Mouse (Mus musculus): Measurements from ENCODE around the gene Uimc1. TPM values are rescaled to one million over a fixed set of nuclear protein-coding genes. Genes with fewer than 3 reads are reported as not detected.

Uimc1 gene
- polyA plus RNA-seq, 1 experiment = 17.2 TPM

DNA sequence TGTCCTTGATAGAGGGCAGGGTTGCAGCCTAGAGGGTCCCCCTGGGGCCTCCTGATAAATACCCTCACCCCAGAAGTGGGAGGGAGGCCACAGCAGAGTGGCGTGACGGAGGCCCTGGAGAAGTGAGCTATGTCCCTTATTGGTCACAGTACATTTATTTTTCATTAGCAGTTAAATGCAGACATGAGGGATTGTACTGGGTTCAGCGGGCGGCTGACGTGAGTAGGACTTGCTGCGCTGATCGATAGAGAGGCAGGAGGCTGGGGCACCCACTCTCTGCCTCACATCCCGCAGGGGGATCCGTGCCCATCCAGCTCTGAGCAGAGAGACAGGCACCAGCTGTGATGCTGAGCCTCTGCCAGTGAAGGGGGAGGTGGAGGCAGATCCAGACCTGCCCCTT lies 112.7 kb downstream of the Uimc1 start:
- H3K27ac ChIP-seq (ENCODE audit: insufficient read depth, low read length) = no peak overlapping the region
- H3K4me3 ChIP-seq (ENCODE audit: insufficient read depth, low read length) = no peak overlapping the region
- H3K4me1 ChIP-seq (ENCODE audit: control insufficient read depth, insufficient read depth, low read length) = peaks cover 10% of the 10 kb centered on the region
- TF ChIP-seq CTCF (IDR thresholded peaks at IDR 0.05; ENCODE audit: extremely low read depth, insufficient read depth, low read length) = no peak
- TF ChIP-seq POLR2A (IDR thresholded peaks at IDR 0.05; ENCODE audit: extremely low read depth, insufficient read depth, low read length) = no peak

DNA sequence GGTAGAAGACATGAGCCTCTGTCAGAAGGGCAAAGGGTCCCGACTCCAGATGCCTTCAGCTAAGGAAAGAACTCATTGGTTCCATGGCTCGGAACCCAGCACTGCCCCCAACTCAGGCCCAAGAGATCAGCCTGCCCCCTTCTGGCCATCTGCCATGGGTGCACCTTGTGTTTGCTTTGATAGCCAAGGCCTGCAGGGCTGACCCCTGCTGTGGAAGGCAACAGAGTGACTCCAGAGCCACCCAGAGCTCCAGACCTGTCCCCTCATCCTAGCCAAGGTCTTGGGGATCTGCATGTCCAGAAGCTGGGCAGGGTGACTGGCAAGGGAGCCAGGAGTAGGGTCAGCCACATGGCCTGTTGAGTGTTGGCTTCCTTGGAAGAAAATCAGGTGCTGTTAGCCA lies 116.5 kb downstream of the Uimc1 start:
- peak; percentile 20; the same call in 1 of the 2 replicates for TF ChIP-seq CTCF (IDR thresholded peaks at IDR 0.05; ENCODE audit: extremely low read depth, insufficient read depth, low read length)
- no peak for TF ChIP-seq POLR2A (IDR thresholded peaks at IDR 0.05; ENCODE audit: extremely low read depth, insufficient read depth, low read length)
- H3K4me3 ChIP-seq (ENCODE audit: insufficient read depth, low read length) = no peak overlapping the region
- no peak overlapping the region for H3K27ac ChIP-seq (ENCODE audit: insufficient read depth, low read length)
- peaks cover 16% of the 10 kb centered on the region for H3K4me1 ChIP-seq (ENCODE audit: control insufficient read depth, insufficient read depth, low read length)

DNA sequence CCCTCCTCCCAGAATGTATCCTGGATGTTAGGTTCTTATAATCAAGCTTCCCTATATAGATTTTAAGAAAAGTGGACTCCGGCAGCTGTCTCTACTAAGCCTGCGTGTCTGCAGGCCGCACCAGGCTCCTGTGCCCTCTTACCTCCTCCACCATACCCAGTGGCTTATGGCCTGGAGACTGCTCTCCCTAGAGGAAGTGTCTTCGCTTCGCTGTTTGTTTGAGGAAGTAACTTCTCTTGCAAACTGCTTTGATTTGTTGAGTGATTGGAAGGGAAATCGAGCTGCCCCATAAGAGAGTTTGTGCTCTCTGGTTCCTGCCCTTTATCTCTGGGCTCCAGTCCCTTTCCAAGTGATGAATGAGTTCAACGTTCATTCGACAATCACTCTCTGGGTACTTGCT lies 117.1 kb downstream of the Uimc1 start:
- H3K4me3 ChIP-seq (ENCODE audit: insufficient read depth, low read length) = no peak overlapping the region
- TF ChIP-seq POLR2A (IDR thresholded peaks at IDR 0.05; ENCODE audit: extremely low read depth, insufficient read depth, low read length) (no peak), CTCF (IDR thresholded peaks at IDR 0.05; ENCODE audit: extremely low read depth, insufficient read depth, low read length) (no peak)
- H3K4me1 ChIP-seq (ENCODE audit: control insufficient read depth, insufficient read depth, low read length) = peaks cover 16% of the 10 kb centered on the region

DNA sequence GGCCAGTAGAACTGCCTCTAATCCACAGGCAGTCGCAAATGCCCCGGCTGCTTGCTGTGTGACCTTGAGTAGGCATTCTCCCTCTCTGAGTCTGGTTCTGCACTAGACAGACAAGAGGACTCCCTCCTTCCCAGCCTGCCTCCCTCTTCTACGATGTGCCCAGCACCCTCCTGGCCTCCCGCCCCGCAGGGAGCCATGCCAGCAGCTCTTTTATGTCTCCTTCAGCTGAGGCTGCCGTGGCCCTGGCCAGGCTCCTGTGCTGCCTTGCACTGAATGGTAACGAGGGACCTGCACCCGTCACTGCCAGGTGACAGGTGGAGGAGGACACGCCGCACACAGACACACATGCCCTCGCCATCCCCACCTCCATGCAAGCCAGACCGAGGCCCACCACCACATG lies 119.1 kb downstream of the Uimc1 start:
- no peak overlapping the region for H3K4me3 ChIP-seq (ENCODE audit: insufficient read depth, low read length)
- H3K27ac ChIP-seq (ENCODE audit: insufficient read depth, low read length) = no peak overlapping the region
- peaks cover 9% of the 10 kb centered on the region for H3K4me1 ChIP-seq (ENCODE audit: control insufficient read depth, insufficient read depth, low read length)
- TF ChIP-seq CTCF (IDR thresholded peaks at IDR 0.05; ENCODE audit: extremely low read depth, insufficient read depth, low read length) (no peak), POLR2A (IDR thresholded peaks at IDR 0.05; ENCODE audit: extremely low read depth, insufficient read depth, low read length) (no peak)

More for the DNA sequence above, 117.1 kb downstream of the Uimc1 start:
- no peak overlapping the region for H3K27ac ChIP-seq (ENCODE audit: insufficient read depth, low read length)

DNA sequence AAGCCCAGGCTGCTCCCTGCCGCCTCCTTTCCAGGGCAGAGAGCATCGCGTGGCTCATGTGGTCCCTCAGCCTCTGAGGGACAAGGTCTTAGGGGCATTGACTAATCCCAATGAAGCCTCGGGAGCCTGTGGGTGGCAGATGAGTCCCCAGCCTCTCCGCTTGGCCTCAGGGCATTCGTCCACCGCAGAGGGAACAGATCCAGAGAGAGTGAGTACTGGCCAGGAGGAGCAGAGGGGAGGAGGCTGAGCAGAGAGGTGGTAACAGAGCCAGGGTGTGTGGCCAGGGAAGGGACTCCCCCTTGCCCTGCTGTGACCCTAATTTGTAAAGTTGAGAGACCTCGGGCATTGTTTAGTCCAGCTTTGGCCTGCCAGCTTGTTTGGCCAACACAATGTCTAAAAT lies 121.3 kb downstream of the Uimc1 start:
- Histone ChIP-seq H3K4me1 (ENCODE audit: control insufficient read depth, insufficient read depth, low read length) (peaks cover 8% of the 10 kb centered on the region), H3K4me3 (ENCODE audit: insufficient read depth, low read length) (no peak overlapping the region), H3K27ac (ENCODE audit: insufficient read depth, low read length) (no peak overlapping the region)
- TF ChIP-seq POLR2A (IDR thresholded peaks at IDR 0.05; ENCODE audit: extremely low read depth, insufficient read depth, low read length) = no peak

Other genes with a start within 250 kb of the Uimc1 start
- 62.2 and 66.0 TPM in 2 replicates for gene Unc5a, start 150.9 kb downstream of the Uimc1 start, polyA plus RNA-seq (2012; rRNA removed)
- 1.9 TPM in 2 replicates for gene Hk3, start 78.9 kb downstream of the Uimc1 start, polyA plus RNA-seq (2012; rRNA removed)
- 41.0 and 41.1 TPM in 2 replicates for gene Zfp346, start 5.0 kb upstream of the Uimc1 start, polyA plus RNA-seq (2012; rRNA removed)
- gene Gm17617, start 33.2 kb upstream of the Uimc1 start, polyA plus RNA-seq (2012; rRNA removed) = not detected in 2 replicates
- 0.08 and 0.10 TPM in 2 replicates for gene Fgfr4, start 52.3 kb upstream of the Uimc1 start, polyA plus RNA-seq (2012; rRNA removed)
- gene Nsd1, start 109.5 kb upstream of the Uimc1 start, polyA plus RNA-seq (2012; rRNA removed) = 37.4 and 38.0 TPM in 2 replicates
- gene Prelid1, start 220.2 kb upstream of the Uimc1 start, polyA plus RNA-seq (2012; rRNA removed) = 168 and 177 TPM in 2 replicates
- gene Rab24, start 221.6 kb upstream of the Uimc1 start, polyA plus RNA-seq (2012; rRNA removed) = 148 and 163 TPM in 2 replicates
- 1.2 and 1.9 TPM in 2 replicates for gene Mxd3, start 229.5 kb upstream of the Uimc1 start, polyA plus RNA-seq (2012; rRNA removed)